Mouse (Mus musculus): ENCODE measurements around the gene 4930404N11Rik.

Gene 4930404N11Rik

GRCm38 (mm10) chr10:81365672-81366476, at the start of gene 4930404N11Rik:
4930404N11Rik (minus strand) TSS chr10:81365816.
- DNase-seq, result no peak

- DNase-seq, result no peak
These were observed 49.5 kb upstream of the 4930404N11Rik start for GRCm38 (mm10) chr10:81415146-81415545.

- DNase-seq, result no peak
These were observed 49.1 kb upstream of the 4930404N11Rik start for GRCm38 (mm10) chr10:81414682-81415081.

GRCm38 (mm10) chr10:81413310-81414261, 48.0 kb upstream of the 4930404N11Rik start:
- DNase-seq, result peak; percentile 76 to 88

GRCm38 (mm10) chr10:81412586-81413309, 47.1 kb upstream of the 4930404N11Rik start:
- DNase-seq, result no peak

GRCm38 (mm10) chr10:81411471-81412400, 46.1 kb upstream of the 4930404N11Rik start:
- peak; percentile 83 to 89 for DNase-seq

GRCm38 (mm10) chr10:81410981-81411380, 45.4 kb upstream of the 4930404N11Rik start:
- no peak for DNase-seq

- DNase-seq, result no peak
These were observed 44.7 kb upstream of the 4930404N11Rik start for GRCm38 (mm10) chr10:81410350-81410749.

GRCm38 (mm10) chr10:81409330-81409729, 43.7 kb upstream of the 4930404N11Rik start:
- no peak for DNase-seq

- peak; percentile 71 to 77 for DNase-seq
These were observed 43.3 kb upstream of the 4930404N11Rik start for GRCm38 (mm10) chr10:81408871-81409291.

GRCm38 (mm10) chr10:81408424-81408729, 42.8 kb upstream of the 4930404N11Rik start:
- no peak for DNase-seq

- DNase-seq, result peak; percentile 83 to 89
These were observed 42.2 kb upstream of the 4930404N11Rik start for GRCm38 (mm10) chr10:81407539-81408423.

- DNase-seq, result no peak
These were observed 41.2 kb upstream of the 4930404N11Rik start for GRCm38 (mm10) chr10:81406504-81407440.

GRCm38 (mm10) chr10:81405588-81406201, 40.1 kb upstream of the 4930404N11Rik start:
- peak; percentile 86 to 87 for DNase-seq

- no peak for DNase-seq
These were observed 39.1 kb upstream of the 4930404N11Rik start for GRCm38 (mm10) chr10:81404720-81405119.

- no peak for DNase-seq
These were observed 38.5 kb upstream of the 4930404N11Rik start for GRCm38 (mm10) chr10:81404082-81404481.

- DNase-seq, result no peak
These were observed 37.9 kb upstream of the 4930404N11Rik start for GRCm38 (mm10) chr10:81403511-81403910.

- peak in 1 of 2 experiments; percentile 62 for DNase-seq
These were observed 36.7 kb upstream of the 4930404N11Rik start for GRCm38 (mm10) chr10:81402227-81402765.

All from cerebellum, adult 18-20 months (tissue).